Mouse (Mus musculus) adrenal gland, postnatal 36 days (tissue): Measurements from ENCODE around the gene Tirap. TPM values are rescaled to one million over a fixed set of nuclear protein-coding genes. Genes with fewer than 3 reads are reported as not detected.
"Not testable (repeated sequence)": the region's sequence is repeated elsewhere in the genome, so short reads cannot be mapped to it uniquely, and the experiment has no call there.

Source experiments
- DNase-seq, 2 experiments: peaks; one replicate each; pipeline ENCODE4 v3.0.0; 2021; ENCODE audit warnings: mixed read lengths in 1 of 2
- total RNA-seq, 2 experiments: library from RNA; stranded (reverse); gene quantifications; 2 replicates each; pipeline ENCODE4 v1.2.3; 2021

The Tirap gene
- total RNA-seq, 2 experiments from 2014 or later, result 5.6 to 6.5 TPM

DNA sequence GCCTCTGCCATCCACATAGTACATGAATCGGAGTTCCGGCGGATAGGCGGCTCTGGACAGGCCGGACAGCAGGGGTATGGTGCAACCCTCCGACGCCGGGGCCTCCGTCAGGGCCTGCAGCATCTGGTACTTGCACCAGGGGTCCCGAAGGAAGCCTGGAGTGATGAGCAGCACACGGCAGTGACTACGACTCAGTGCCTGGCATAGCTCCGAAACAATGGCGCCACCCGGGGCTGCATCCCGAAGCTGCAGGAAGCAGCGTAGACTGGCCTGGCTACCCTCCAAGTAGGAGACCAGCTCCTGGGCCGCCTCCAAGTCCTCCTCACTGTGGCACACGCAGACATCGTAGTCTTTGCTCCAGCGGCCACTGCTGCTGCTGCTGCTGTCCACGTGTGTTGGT lies 11.4 kb downstream of the Tirap start:
- peak; percentile 23 to 63 for DNase-seq

DNA sequence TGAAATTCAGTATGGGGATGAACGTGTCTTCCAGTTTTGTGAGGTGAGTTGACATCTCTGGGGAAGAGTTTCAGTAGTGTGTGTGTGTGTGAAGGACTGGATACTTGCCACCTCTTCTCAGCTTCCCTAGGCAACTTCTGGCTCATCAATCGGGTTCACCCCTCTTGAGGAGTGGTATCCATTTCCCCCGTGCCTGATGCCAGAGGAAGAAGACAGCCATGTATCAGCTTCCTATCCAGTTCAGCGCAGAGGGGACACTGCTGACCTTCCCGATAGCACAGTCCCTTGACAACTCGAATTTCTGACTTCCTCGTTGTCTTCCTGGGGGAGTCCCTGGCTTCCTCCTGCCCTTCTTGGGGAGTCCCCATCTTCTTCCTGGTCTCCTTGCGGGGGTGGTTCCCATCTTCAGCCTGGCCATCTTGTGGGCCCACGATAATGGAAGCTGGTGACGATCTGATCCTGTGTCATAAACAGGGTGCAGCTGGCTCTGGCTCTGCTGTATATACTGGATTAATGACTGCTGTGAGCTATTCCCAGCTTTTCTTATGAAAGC lies 12.7 kb downstream of the Tirap start:
- no peak for DNase-seq

GRCm38 (mm10) chr9:35186430-35186829 lies 13.7 kb downstream of the Tirap start:
- DNase-seq, result no peak

- no peak for DNase-seq
Observed at GRCm38 (mm10) chr9:35183359-35183758, 16.7 kb downstream of the Tirap start.

GRCm38 (mm10) chr9:35182832-35183231 lies 17.3 kb downstream of the Tirap start:
- no peak for DNase-seq

DNA sequence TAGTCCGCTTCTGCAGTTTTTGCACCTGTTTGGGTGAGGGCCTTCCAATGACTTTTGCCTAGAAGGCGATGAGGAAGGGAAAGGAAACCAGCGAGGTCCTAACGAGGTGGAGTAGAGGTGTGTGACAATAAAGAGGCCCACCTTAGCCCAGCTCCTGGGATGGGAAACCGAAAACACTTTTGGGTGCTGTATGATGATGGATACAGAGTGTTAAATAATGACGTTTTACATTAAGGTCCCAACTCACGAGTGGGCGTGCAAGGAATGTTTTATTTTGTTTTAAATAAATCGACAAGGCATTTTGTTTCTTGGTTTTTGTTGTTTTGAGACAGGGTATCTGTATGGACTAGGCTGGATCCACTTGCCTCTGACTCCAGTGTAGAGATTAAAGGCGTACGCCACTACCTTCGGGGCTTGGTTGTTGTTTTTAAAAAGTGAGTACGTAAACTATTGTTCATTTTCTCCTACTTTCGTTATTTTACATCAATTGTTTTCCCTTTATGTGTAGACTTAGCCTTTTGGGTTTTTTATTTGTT lies 23.9 kb downstream of the Tirap start:
- DNase-seq, result no peak

DNA sequence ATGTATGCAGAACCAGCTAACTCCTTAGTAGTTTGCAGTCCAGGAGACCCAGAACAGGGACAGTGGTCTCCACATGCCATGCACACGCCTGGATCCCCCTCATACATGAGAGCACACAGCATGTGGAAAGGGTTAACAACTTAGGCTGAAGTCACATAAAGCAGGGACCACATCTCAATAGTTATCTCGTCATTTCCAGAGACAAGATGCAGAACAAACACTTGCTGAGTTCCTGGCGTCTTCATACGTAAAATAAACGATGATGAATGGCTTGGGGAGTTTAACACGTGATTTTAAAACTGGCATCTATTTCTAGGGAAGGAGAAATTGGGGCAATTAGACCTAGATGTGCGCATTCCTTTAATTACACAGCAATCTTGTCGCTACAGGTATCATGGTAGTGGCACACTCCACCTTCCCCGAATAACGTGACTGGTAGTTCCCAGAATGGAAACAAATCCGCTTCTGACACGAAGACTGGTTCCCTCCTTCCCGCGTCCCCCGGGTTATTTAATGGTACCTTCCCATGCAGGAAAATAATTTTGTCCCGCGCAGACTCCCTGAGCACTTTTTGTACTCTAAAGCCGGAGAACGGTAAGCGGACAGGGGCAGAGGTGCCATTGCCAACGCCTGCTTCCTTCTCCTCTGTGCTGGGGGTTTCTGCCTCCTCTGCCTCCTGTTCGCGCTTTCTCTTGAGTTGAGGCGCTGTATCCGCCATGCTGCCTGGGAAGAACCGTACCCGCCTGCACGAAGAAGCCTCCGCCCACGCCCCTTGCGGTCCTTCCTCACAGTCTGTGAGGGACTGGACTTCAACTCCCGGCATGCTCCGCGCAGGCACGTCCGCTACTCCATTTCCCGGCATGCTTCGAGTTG lies 24.6 kb downstream of the Tirap start, which contains the start of gene Dcps:
Dcps (minus strand) TSS at position 811 of the 873 bp plus-strand sequence.
- DNase-seq, result peak; percentile 96 to 98

DNA sequence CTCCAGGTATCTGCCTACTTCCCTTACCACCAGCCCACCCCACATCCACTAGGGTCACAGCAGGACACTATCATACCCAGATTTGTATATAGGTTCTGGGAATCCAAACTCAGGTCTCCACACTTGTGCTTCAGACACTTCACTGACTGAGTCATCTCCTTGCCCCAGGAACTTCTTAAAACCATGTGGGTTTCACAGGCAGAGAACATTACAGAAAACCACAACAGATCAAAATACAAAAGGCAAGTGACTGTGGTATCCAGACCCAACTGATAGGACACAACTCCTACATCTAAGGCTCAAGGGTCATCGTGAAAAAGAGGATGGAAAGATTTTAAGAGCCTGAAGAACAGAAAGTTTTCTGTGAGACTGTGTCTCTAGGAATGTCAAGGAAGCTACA lies 26.8 kb downstream of the Tirap start:
- no peak for DNase-seq

DNA sequence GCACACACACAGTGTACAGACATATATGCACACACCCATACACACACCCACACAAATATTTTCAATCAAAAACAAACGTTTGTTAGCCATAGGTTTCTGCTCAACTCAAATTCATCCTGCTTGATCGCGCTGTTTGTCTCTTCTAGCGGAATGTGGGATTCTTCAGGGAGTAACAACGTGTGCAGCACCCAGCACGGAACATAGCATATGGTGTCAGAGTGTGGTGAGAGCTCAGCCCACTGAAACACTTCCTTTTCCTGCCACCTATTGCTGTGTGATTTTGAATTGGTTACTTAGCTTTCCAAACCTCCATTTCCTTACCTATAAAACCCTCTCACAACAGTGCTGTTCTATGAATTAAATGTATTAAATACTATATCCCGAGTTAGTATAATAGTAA lies 30.0 kb downstream of the Tirap start:
- no peak for DNase-seq

DNA sequence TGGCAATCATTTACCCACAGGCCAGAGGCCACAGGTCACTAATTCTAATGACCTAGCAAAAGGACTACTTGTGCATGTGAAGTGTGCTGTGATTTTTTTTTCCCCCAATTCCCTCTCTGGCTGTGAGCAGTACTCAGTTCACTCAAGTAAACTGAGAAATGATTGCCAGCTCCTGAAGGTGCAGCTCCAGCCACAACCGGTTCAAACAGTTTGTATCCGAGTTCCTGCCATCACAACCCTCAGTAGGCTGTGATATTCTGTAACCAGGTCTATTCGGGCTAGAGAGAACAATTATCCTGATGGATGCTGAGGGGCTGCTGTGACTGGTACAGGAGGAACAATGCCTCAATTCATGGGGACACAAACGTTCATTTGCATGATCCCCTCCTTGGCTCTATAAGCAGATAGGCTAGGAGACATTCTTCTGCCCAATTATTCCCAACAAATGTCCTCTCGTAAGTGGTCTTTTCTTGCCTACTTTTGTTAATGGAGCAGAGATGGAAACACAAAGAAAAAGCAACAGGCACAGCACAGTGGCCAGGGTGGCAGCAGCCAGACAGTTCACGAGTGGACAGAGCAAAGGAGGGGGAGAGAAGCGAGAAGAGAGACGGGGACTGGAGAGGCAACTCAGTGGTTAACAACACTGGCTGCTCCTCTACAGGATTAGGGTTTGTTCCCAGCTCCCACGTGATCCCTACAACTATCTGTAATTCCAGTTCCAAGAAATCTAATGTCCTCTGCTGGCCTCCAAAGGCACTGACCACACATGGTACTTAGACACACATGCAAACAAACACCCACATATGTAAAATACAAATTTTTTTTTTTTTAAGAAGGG lies 33.1 kb downstream of the Tirap start:
- DNase-seq, result no peak

DNA sequence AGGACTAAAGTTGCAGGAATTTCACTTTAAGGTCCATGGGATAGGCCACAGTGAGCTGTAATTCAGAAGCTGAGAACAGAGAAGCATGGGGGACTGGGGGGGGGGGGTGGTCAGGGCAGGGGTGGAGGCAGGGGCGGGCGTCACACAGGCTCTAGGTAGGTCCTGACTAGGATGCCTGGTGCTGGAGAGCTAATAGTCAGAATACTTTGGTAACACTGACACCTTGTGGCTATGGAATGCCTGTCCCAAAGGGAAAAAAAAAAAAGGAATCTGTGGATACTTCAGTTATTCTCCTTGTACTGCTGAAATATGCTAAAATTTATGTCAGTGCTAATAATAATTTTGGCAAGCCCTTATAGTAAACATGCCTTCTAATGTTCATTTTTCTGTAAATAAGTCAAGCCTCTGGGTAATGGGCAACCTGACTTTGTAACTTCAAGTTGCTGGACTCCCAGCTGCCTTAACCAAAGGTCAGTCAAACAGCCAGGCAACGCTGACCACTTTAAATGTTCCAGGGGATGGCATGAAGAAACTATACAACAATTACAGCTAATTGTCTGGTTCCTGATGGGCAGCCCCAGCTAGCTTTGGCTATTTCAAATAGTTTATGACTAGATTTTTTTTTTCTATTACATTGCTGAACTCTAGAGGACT lies 33.8 kb downstream of the Tirap start:
- DNase-seq, result peak in 1 of 2 experiments; percentile 13

- no peak for DNase-seq
Observed at GRCm38 (mm10) chr9:35164142-35164874, 35.8 kb downstream of the Tirap start.

- DNase-seq, result peak; percentile 47 to 59
Observed at GRCm38 (mm10) chr9:35163011-35163690, 36.9 kb downstream of the Tirap start.

DNA sequence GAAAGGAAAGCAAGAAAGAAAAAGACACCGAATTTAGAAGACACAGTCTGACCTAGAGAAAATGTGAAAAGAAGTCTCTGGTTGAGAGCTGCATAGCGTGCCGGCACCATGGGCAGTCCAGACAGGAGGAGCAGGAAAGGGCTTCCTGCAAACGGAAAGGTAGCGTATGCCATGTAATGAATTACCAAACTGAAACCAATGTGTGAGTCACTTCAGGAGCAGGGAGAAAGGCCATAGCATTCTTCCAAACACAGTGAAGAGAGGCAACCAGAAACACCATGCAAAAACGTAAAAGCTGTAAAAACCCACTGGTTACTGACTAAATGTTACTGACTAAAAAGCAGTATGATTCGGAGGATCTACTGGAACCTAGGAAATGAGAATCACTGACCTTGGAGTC lies 38.4 kb downstream of the Tirap start:
- peak in 1 of 2 experiments; percentile 20 for DNase-seq

GRCm38 (mm10) chr9:35160662-35161061 lies 39.4 kb downstream of the Tirap start:
- DNase-seq, result no peak

- DNase-seq, result no peak
Observed at GRCm38 (mm10) chr9:35158477-35158876, 41.6 kb downstream of the Tirap start.

DNA sequence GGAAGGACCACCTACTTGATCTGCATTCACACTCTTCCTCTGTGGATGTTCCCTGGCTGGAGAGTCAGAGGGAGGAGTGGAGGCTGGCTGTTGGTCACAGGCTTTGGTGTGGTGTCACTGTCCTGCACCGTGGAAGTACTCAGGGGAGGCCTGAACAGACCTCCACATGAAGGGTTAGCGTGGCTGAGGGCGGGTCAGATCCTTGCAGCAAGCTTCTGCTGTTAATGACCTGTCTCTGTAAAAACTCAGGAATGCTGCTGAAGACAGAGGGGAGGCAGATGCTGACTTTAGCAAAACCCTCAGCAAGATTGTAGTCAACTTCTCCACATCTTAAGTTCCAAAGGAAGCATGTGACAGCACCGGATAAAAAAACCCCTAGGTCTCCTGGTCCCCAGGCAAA lies 43.2 kb downstream of the Tirap start:
- no peak for DNase-seq

GRCm38 (mm10) chr9:35156002-35156710 lies 43.9 kb downstream of the Tirap start:
- DNase-seq, result no peak

DNA sequence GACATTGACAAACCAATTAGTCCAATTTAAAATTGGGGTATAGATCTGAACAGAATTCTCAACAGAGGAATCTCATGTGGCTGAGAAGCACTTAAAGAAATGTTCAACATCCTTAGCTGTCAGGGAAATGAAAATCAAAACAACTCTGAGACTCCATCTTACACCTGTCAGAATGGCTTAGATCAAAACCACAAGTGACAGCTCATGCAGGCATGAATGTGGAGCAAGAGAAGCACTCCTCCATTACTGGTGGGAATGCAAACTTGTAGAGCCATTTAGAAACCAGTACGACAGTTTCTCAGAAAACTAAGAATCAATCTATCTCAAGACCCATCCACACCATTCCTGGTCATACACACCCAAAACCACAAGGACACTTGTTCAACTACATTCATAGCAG lies 47.2 kb downstream of the Tirap start:
- DNase-seq, result no peak

- DNase-seq, result not testable (repeated sequence)
Observed at GRCm38 (mm10) chr9:35148822-35149221, 51.3 kb downstream of the Tirap start.
